Mouse (Mus musculus) spleen, adult 18-20 months (tissue): ENCODE measurements around the gene Lef1.

Experiments
- DNase-seq, 2 experiments: peaks; one replicate each; pipeline ENCODE4 v3.0.0; 2022; ENCODE audit warnings: mixed read lengths in 2 of 2

Lef1 gene

GRCm38 (mm10) chr3:131108094-131108653 lies 2.1 kb upstream of the Lef1 start:
- no peak for DNase-seq

GRCm38 (mm10) chr3:131109066-131109685 lies 1.1 kb upstream of the Lef1 start:
- DNase-seq, result peak in 1 of 2 experiments; percentile 13

GRCm38 (mm10) chr3:131109686-131110070 lies 593 bp upstream of the Lef1 start:
- no peak for DNase-seq

- peak; percentile 19 to 48 for DNase-seq
Measured at GRCm38 (mm10) chr3:131111151-131111850, 1.0 kb downstream of the Lef1 start.

GRCm38 (mm10) chr3:131111851-131112572 lies 1.7 kb downstream of the Lef1 start:
- peak; percentile 45 to 54 for DNase-seq

GRCm38 (mm10) chr3:131112573-131112955 lies 2.3 kb downstream of the Lef1 start:
- no peak for DNase-seq

- peak; percentile 14 to 22 for DNase-seq
Measured at GRCm38 (mm10) chr3:131113029-131113428, 2.8 kb downstream of the Lef1 start.

- DNase-seq, result no peak
Measured at GRCm38 (mm10) chr3:131116116-131116515, 5.8 kb downstream of the Lef1 start.

GRCm38 (mm10) chr3:131117352-131117751 lies 7.1 kb downstream of the Lef1 start:
- DNase-seq, result no peak

GRCm38 (mm10) chr3:131117883-131118282 lies 7.6 kb downstream of the Lef1 start:
- peak in 1 of 2 experiments; percentile 19 for DNase-seq

GRCm38 (mm10) chr3:131119435-131119834 lies 9.2 kb downstream of the Lef1 start:
- DNase-seq, result no peak

- DNase-seq, result no peak
Measured at GRCm38 (mm10) chr3:131123501-131123900, 13.2 kb downstream of the Lef1 start.

- no peak for DNase-seq
Measured at GRCm38 (mm10) chr3:131125873-131126272, 15.6 kb downstream of the Lef1 start.

GRCm38 (mm10) chr3:131126438-131126837 lies 16.2 kb downstream of the Lef1 start:
- DNase-seq, result no peak

GRCm38 (mm10) chr3:131134003-131134402 lies 23.7 kb downstream of the Lef1 start:
- no peak for DNase-seq

GRCm38 (mm10) chr3:131135434-131135833 lies 25.2 kb downstream of the Lef1 start:
- no peak for DNase-seq

- DNase-seq, result no peak
Measured at GRCm38 (mm10) chr3:131136455-131136854, 26.2 kb downstream of the Lef1 start.

- no peak for DNase-seq
Measured at GRCm38 (mm10) chr3:131137119-131137781, 27.0 kb downstream of the Lef1 start.

- no peak for DNase-seq
Measured at GRCm38 (mm10) chr3:131138224-131138623, 28.0 kb downstream of the Lef1 start.

- DNase-seq, result no peak
Measured at GRCm38 (mm10) chr3:131138797-131139196, 28.5 kb downstream of the Lef1 start.

GRCm38 (mm10) chr3:131139345-131140090 lies 29.2 kb downstream of the Lef1 start:
- no peak for DNase-seq

GRCm38 (mm10) chr3:131140091-131140462 lies 29.8 kb downstream of the Lef1 start:
- DNase-seq, result no peak
